Mouse (Mus musculus) neural tube, embryonic 10.5 days (tissue): ENCODE data around the gene Naa38.

Experiments
- DNase-seq: peaks from one replicate; pipeline ENCODE4 v3.0.0-alpha.2; 2017; ENCODE audit warnings: low spot score; ENCODE audit errors: extremely low spot score

Gene Naa38

GRCm38 (mm10) chr11:69373223-69373965, 21.9 kb upstream of the Naa38 start:
- DNase-seq, result no peak

- DNase-seq, result no peak
These were observed 19.6 kb upstream of the Naa38 start for GRCm38 (mm10) chr11:69375646-69376045.

- DNase-seq, result no peak
These were observed 17.5 kb upstream of the Naa38 start for GRCm38 (mm10) chr11:69377766-69378165.

GRCm38 (mm10) chr11:69379600-69379999, 15.7 kb upstream of the Naa38 start:
- DNase-seq, result no peak

- no peak for DNase-seq
These were observed 13.9 kb upstream of the Naa38 start for GRCm38 (mm10) chr11:69381356-69381755.

GRCm38 (mm10) chr11:69382478-69383105, 12.7 kb upstream of the Naa38 start:
- no peak for DNase-seq

- no peak for DNase-seq
These were observed 10.3 kb upstream of the Naa38 start for GRCm38 (mm10) chr11:69384979-69385378.

GRCm38 (mm10) chr11:69386758-69387157, 8.5 kb upstream of the Naa38 start:
- no peak for DNase-seq

- no peak for DNase-seq
These were observed 6.6 kb upstream of the Naa38 start for GRCm38 (mm10) chr11:69388680-69389079.

- no peak for DNase-seq
These were observed 5.5 kb upstream of the Naa38 start for GRCm38 (mm10) chr11:69389531-69390399.

GRCm38 (mm10) chr11:69390400-69391034, 4.8 kb upstream of the Naa38 start:
- peak; percentile 59 for DNase-seq

GRCm38 (mm10) chr11:69394591-69395167, 608 bp upstream of the Naa38 start:
- DNase-seq, result peak; percentile 58

GRCm38 (mm10) chr11:69395634-69396373, 517 bp downstream of the Naa38 start:
- peak; percentile 96 for DNase-seq

- DNase-seq, result peak; percentile 47
These were observed 1.5 kb downstream of the Naa38 start for GRCm38 (mm10) chr11:69396772-69397171.

- peak; percentile 65 for DNase-seq
These were observed 2.3 kb downstream of the Naa38 start for GRCm38 (mm10) chr11:69397581-69398057.

- DNase-seq, result peak; percentile 58
These were observed 2.8 kb downstream of the Naa38 start, which contains the start of gene Tmem88 for GRCm38 (mm10) chr11:69398059-69398458. TSS of gene Tmem88 (minus strand) at chr11:69398234.

GRCm38 (mm10) chr11:69398486-69399200, 3.4 kb downstream of the Naa38 start:
- peak; percentile 33 for DNase-seq

GRCm38 (mm10) chr11:69399201-69400082, 4.2 kb downstream of the Naa38 start:
- DNase-seq, result peak; percentile 57
